Mouse (Mus musculus) Patski (cell line): ENCODE data around the gene Adap1. TPM values are rescaled to one million over a fixed set of nuclear protein-coding genes. Genes with fewer than 3 reads are reported as not detected.
"Not testable (repeated sequence)": the region's sequence is repeated elsewhere in the genome, so short reads cannot be mapped to it uniquely, and the experiment has no call there.

Experiments
- ATAC-seq: fragments of 100-300 bp; one replicate; pipeline ENCODE4 v1.8.0; 2021
- CTCF ChIA-PET: fragments of 350-600 bp; sonication (Branson Sonifier 250); formaldehyde crosslinking; loops from one replicate; lab custom pipeline; 2022; ENCODE audit warnings: inconsistent platforms; lab: Charles Lee
- POLR2A ChIA-PET: fragments of 350-600 bp; sonication (Branson Sonifier 250); formaldehyde crosslinking; loops from one replicate; lab custom pipeline; 2022; ENCODE audit warnings: antibody characterized with exemption, inconsistent platforms; lab: Charles Lee
- DNase-seq: peaks from one replicate; pipeline ENCODE4 v3.0.0-alpha.2; 2011; ENCODE audit warnings: low read depth, low spot score
- H3K27me3 ChIP-seq: fragments of 371-371 bp; one replicate; pipeline ENCODE4 v1.5.1; 2021
- CTCF ChIP-seq: fragments of 100-300 bp; IDR thresholded peaks from one replicate; pipeline ENCODE4 v1.5.1; 2021
- in situ Hi-C: fragments of 300-500 bp; cut with MboI; formaldehyde crosslinking; loops from 3 replicates; pipeline ENCODE4 v1.11.1; 2018; ENCODE audit warnings: low pct_unique_long_range_greater_than_20kb, mixed read lengths
- polyA plus RNA-seq: library from polyadenylated mRNA; unstranded; gene quantifications from one replicate; pipeline ENCODE4 v1.2.3, GENCODE M21; 2021

Gene Adap1
- polyA plus RNA-seq, 1 experiment from 2014 or later = 5.0 TPM

GRCm38 (mm10) chr5:139338891-139339290 is 13.5 kb upstream of the Adap1 start:
- H3K27me3 ChIP-seq = no peaks in the 10 kb centered on the region
- DNase-seq = no peak
- POLR2A ChIA-PET = no interaction called here
- in situ Hi-C loops = no loop called here
- no peak for ATAC-seq
- TF ChIP-seq CTCF = no peak
- CTCF ChIA-PET = interaction anchor here (1.1 to 5.8 kb wide), 3 partner anchors 15 to 57 kb away, joined by 3 to 35 read pairs (median 4); partner anchors contain the start of genes Cox19 and Cyp2w1

GRCm38 (mm10) chr5:139338403-139338802 is 13.0 kb upstream of the Adap1 start:
- TF ChIP-seq CTCF = no peak
- ChIA-PET POLR2A (interaction anchor here (1.1 kb wide), 1 partner anchor 9 kb away, joined by 4 read pairs; no protein-coding TSS in a partner anchor), CTCF (interaction anchor here (1.3 to 5.8 kb wide), 2 partner anchors 15 to 18 kb away, joined by 4 to 35 read pairs; partner anchors contain the start of genes Cox19 and Cyp2w1)
- ATAC-seq (no peak), DNase-seq (no peak)
- in situ Hi-C loops = no loop called here
- no peaks in the 10 kb centered on the region for H3K27me3 ChIP-seq

- no peaks in the 10 kb centered on the region for H3K27me3 ChIP-seq
- ChIA-PET POLR2A (interaction anchor here (1.1 kb wide), 1 partner anchor 9 kb away, joined by 4 read pairs; no protein-coding TSS in a partner anchor), CTCF (interaction anchor here (5.8 kb wide), 1 partner anchor 16 kb away, joined by 35 read pairs; the partner anchor contains the start of genes Cox19 and Cyp2w1)
- DNase-seq (no peak), ATAC-seq (no peak)
- no peak for TF ChIP-seq CTCF
- in situ Hi-C loops = no loop called here
Measured at GRCm38 (mm10) chr5:139337826-139338370, 12.5 kb upstream of the Adap1 start.

GRCm38 (mm10) chr5:139335634-139336033 is 10.2 kb upstream of the Adap1 start:
- no peak for TF ChIP-seq CTCF
- in situ Hi-C loops = no loop called here
- CTCF ChIA-PET = no interaction called here
- no peaks in the 10 kb centered on the region for H3K27me3 ChIP-seq
- DNase-seq (no peak), ATAC-seq (no peak)
- POLR2A ChIA-PET = no interaction called here

GRCm38 (mm10) chr5:139334394-139334793 is 9.0 kb upstream of the Adap1 start:
- ATAC-seq, POLR2A ChIA-PET, in situ Hi-C loops, H3K27me3 ChIP-seq, DNase-seq: not testable (repeated sequence)
- CTCF ChIA-PET = interaction anchor here (1.1 to 3.3 kb wide), 2 partner anchors 9 to 22 kb away, joined by 7 to 32 read pairs; no protein-coding TSS in a partner anchor

- no peak for DNase-seq
- POLR2A ChIA-PET = no interaction called here
- ATAC-seq = no peak
Measured at GRCm38 (mm10) chr5:139333301-139334013, 8.0 kb upstream of the Adap1 start.

GRCm38 (mm10) chr5:139332590-139333272 is 7.3 kb upstream of the Adap1 start:
- ChIA-PET POLR2A (interaction anchor here (1.0 to 1.1 kb wide), 2 partner anchors 12 to 22 kb away, joined by 4 to 6 read pairs; no protein-coding TSS in a partner anchor), CTCF (interaction anchor here (0.9 to 4.4 kb wide), 10 partner anchors 9 to 169 kb away, joined by 3 to 37 read pairs (median 8); partner anchors contain the start of genes Cox19 and Cyp2w1)
- no peak for TF ChIP-seq CTCF
- in situ Hi-C loops = no loop called here
- ATAC-seq (no peak), DNase-seq (no peak)
- H3K27me3 ChIP-seq = no peaks in the 10 kb centered on the region

More at GRCm38 (mm10) chr5:139333301-139334013, 8.0 kb upstream of the Adap1 start:
- in situ Hi-C loops = no loop called here
- TF ChIP-seq CTCF = no peak
- CTCF ChIA-PET = interaction anchor here (0.9 to 4.4 kb wide), 6 partner anchors 10 to 51 kb away, joined by 3 to 37 read pairs (median 20); partner anchors contain the start of genes Cox19 and Cyp2w1
- no peaks in the 10 kb centered on the region for H3K27me3 ChIP-seq

GRCm38 (mm10) chr5:139331742-139332141 is 6.3 kb upstream of the Adap1 start:
- TF ChIP-seq CTCF = no peak
- CTCF ChIA-PET = interaction anchor here (0.8 to 4.4 kb wide), 13 partner anchors 8 to 170 kb away, joined by 3 to 37 read pairs (median 7); partner anchors contain the start of genes Cox19 and Cyp2w1
- POLR2A ChIA-PET = interaction anchor here (1.0 to 1.1 kb wide), 2 partner anchors 13 to 23 kb away, joined by 4 to 6 read pairs; no protein-coding TSS in a partner anchor
- in situ Hi-C loops = no loop called here
- ATAC-seq (peak; percentile 24), DNase-seq (no peak)
- no peaks in the 10 kb centered on the region for H3K27me3 ChIP-seq

- H3K27me3 ChIP-seq = no peaks in the 10 kb centered on the region
- no peak for TF ChIP-seq CTCF
- DNase-seq = no peak
- ATAC-seq = no peak
- POLR2A ChIA-PET = no interaction called here
- in situ Hi-C loops = no loop called here
- CTCF ChIA-PET = interaction anchor here (0.8 to 4.4 kb wide), 7 partner anchors 12 to 54 kb away, joined by 3 to 37 read pairs (median 10); partner anchors contain the start of genes Cox19 and Cyp2w1
Measured at GRCm38 (mm10) chr5:139330766-139331165, 5.3 kb upstream of the Adap1 start.

GRCm38 (mm10) chr5:139327634-139328020 is 2.2 kb upstream of the Adap1 start:
- CTCF ChIA-PET = interaction anchor here (0.6 to 5.7 kb wide), 6 partner anchors 16 to 46 kb away, joined by 3 to 39 read pairs (median 5); partner anchors contain the start of gene Cox19
- in situ Hi-C loops = loop anchor here (5.0 kb wide), 1 partner anchor 45 kb away; no protein-coding TSS in a partner anchor
- no peaks in the 10 kb centered on the region for H3K27me3 ChIP-seq
- ATAC-seq = no peak
- TF ChIP-seq CTCF = no peak
- no peak for DNase-seq
- POLR2A ChIA-PET = no interaction called here
